Mouse (Mus musculus) layer of hippocampus, adult 18-20 months (tissue): ENCODE measurements around the gene Idh3g. TPM values are rescaled to one million over a fixed set of nuclear protein-coding genes. Genes with fewer than 3 reads are reported as not detected.

Experiments used
- DNase-seq, 2 experiments: peaks; one replicate each; pipeline ENCODE4 v3.0.0; 2022; ENCODE audit warnings: low spot score in 2 of 2
- long read RNA-seq: library from polyadenylated mRNA; stranded (forward); transcript quantifications from one replicate; pipeline ENCODE4 v2.0.0, GENCODE M21; 2021
- total RNA-seq, 2 experiments: library from RNA; stranded (reverse); gene quantifications; 2 replicates each; pipeline ENCODE4 v1.2.3; 2021

Gene Idh3g
- 100 to 1,000 TPM; 194 to 204 TPM for total RNA-seq
- long read RNA-seq, partial matches to known transcripts: 4 of 81 reads
- long read RNA-seq, other reads (novel, unspliced or antisense): 76 of 81 reads

GRCm38 (mm10) chrX:73786364-73787224 lies at the start of gene Idh3g, which contains the start of gene Ssr4:
Idh3g (minus strand) TSS chrX:73786897.
Ssr4 (plus strand) TSS chrX:73787028.
- peak; percentile 92 to 94 for DNase-seq

GRCm38 (mm10) chrX:73835731-73836130 lies 49.0 kb upstream of the Idh3g start:
- DNase-seq: no peak

- peak; percentile 32 to 62 for DNase-seq
Measured at GRCm38 (mm10) chrX:73824185-73825151, 37.8 kb upstream of the Idh3g start, which contains the start of gene Pdzd4. Pdzd4 (minus strand) TSS chrX:73824969.

GRCm38 (mm10) chrX:73823747-73824146 lies 37.0 kb upstream of the Idh3g start:
- no peak for DNase-seq

GRCm38 (mm10) chrX:73816596-73817314 lies 30.1 kb upstream of the Idh3g start:
- DNase-seq: no peak

GRCm38 (mm10) chrX:73815072-73815471 lies 28.4 kb upstream of the Idh3g start:
- DNase-seq: no peak

GRCm38 (mm10) chrX:73805814-73806213 lies 19.1 kb upstream of the Idh3g start:
- DNase-seq: no peak

- DNase-seq: peak in 1 of 2 experiments; percentile 58
Measured at GRCm38 (mm10) chrX:73798502-73798901, 11.8 kb upstream of the Idh3g start.

GRCm38 (mm10) chrX:73797511-73797910 lies 10.8 kb upstream of the Idh3g start:
- DNase-seq: no peak

- DNase-seq: no peak
Measured at GRCm38 (mm10) chrX:73793505-73793904, 6.8 kb upstream of the Idh3g start.

- no peak for DNase-seq
Measured at GRCm38 (mm10) chrX:73793039-73793438, 6.3 kb upstream of the Idh3g start.

- no peak for DNase-seq
Measured at GRCm38 (mm10) chrX:73788501-73788900, 1.8 kb upstream of the Idh3g start.

- DNase-seq: no peak
Measured at GRCm38 (mm10) chrX:73787225-73787558, 495 bp upstream of the Idh3g start.

- DNase-seq: no peak
Measured at GRCm38 (mm10) chrX:73785666-73786065, 1.0 kb downstream of the Idh3g start.

GRCm38 (mm10) chrX:73782227-73782626 lies 4.5 kb downstream of the Idh3g start:
- DNase-seq: no peak

GRCm38 (mm10) chrX:73774802-73775483 lies 11.8 kb downstream of the Idh3g start:
- DNase-seq: no peak

GRCm38 (mm10) chrX:73774168-73774760 lies 12.4 kb downstream of the Idh3g start, which contains the start of gene Srpk3:
Srpk3 (plus strand) TSS chrX:73774405.
- DNase-seq: no peak

GRCm38 (mm10) chrX:73767267-73767666 lies 19.4 kb downstream of the Idh3g start:
- DNase-seq: no peak

- no peak for DNase-seq
Measured at GRCm38 (mm10) chrX:73765311-73765710, 21.4 kb downstream of the Idh3g start.
